Mouse (Mus musculus) layer of hippocampus, adult 2 months (tissue): ENCODE data around the gene Pcnx. TPM values are rescaled to one million over a fixed set of nuclear protein-coding genes. Genes with fewer than 3 reads are reported as not detected.
A peak's percentile ranks its signal among the peaks of the same experiment; 100 is the strongest.

ENCODE experiments used
- DNase-seq, 2 experiments: peaks; one replicate each; pipeline ENCODE4 v3.0.0; 2022; ENCODE audit warnings: low spot score in 2 of 2
- H3K27ac ChIP-seq: fragments of 200-600 bp; 2 replicates; pipeline ENCODE4 v1.8.1; 2022
- H3K4me3 ChIP-seq: fragments of 200-600 bp; 2 replicates; pipeline ENCODE4 v1.8.1; 2022; ENCODE audit warnings: mild to moderate bottlenecking
- CTCF ChIP-seq: fragments of 200-600 bp; conservative IDR thresholded peaks from 2 replicates; pipeline ENCODE4 v1.8.1; 2022; ENCODE audit warnings: antibody characterized with exemption, mild to moderate bottlenecking, moderate library complexity
- total RNA-seq, 2 experiments: library from RNA; stranded (reverse); gene quantifications; 2 replicates each; pipeline ENCODE4 v1.2.3; 2021

Gene Pcnx
- total RNA-seq, 2 experiments from 2014 or later: 110 to 112 TPM

- H3K27ac ChIP-seq: peak overlapping the region; percentile 98
- TF ChIP-seq CTCF: no peak; the same call in 1 of the 2 replicates
- peak overlapping the region; percentile 96 for H3K4me3 ChIP-seq
- DNase-seq: peak; percentile 58 to 65
Observed at GRCm38 (mm10) chr12:81860308-81861181, 722 bp downstream of the Pcnx start.

DNA sequence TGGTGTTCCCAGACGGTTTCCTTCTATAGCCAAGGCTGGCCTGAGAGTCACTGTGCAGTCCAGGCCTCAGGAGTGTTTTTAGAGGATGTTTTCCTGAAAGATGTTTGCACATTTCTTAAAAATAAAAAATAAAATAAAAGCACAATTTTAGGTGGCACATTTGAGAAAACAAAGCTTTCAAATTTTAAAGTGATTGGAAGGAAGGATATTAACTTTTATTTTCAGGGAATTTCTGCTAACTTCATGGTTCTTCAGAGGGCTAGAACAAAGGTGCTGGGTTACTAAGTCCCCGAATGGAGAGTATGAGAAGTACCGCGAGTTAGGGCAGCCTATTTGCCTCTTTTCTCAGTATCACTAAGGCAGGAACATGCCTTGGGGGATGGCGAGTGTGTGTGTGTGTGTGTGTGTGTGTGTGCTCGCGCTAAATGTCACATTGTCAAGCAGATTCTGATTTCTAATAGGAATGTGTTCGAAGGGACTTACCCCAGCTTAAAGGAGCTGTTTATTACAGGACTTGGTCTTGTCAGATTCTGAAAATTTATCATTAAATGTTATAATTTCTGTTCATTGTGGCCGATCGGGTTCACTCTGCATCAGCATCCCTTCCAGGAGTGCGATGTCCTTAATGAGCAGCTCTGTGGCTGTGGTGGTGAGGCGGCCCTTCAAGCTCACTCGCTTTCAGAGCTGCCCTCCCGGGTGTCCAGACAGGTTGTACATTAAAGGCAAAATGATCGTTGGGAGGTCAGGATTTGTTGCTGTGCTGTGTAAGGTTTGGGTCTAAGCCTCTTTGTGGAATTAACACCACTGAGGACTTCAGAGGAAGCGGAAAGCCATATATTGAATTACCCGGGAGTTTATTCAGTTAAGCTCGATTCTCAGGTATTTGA, 1.6 kb downstream of the Pcnx start:
- H3K27ac ChIP-seq: peak overlapping the region; percentile 98
- no peak for TF ChIP-seq CTCF
- no peak for DNase-seq
- H3K4me3 ChIP-seq: peak overlapping the region; percentile 96

DNA sequence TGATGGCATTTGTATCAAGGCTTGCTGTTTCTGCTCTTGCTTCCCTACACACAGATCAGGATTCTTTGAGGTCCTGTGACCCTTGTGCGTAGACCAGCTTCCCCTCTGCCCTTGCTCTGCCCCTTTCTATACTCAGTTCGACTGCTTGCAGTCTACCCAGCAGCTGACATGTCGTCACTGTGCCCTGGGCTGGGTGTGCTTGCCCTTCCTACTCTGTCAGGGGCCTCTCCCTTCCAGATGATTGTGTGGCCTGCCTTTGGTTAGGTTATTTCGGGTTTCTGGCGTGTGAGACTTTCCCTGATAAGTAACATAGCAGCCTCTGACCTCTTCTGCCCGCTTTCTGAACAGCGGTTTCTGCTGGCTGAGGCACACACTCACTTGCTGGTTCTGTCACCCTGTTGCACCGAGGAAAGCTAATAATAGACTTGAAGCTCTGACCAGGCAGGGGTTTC, 2.6 kb downstream of the Pcnx start:
- H3K27ac ChIP-seq: peak overlapping the region; percentile 98; the same call in 1 of the 2 replicates
- peak overlapping the region; percentile 96 for H3K4me3 ChIP-seq
- TF ChIP-seq CTCF: no peak
- DNase-seq: no peak

DNA sequence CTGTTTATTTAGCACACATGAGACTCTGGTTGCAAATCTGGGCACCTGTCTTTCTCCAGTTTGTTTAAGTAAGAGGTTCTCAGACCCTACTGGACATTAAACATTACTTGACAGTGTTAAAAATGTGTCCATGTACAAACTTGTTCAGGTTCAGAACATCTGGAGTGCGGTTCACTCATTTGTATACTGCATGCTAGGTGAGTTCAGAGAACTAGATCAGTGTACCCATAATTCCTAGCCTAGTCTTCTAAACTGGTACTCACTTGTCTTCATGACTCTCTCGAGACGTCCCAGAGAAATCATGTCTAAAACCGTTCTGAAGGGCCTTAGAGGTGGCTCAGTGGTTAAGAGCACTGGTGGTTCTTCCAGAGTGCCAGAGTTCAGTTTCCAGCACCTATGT, 4.1 kb downstream of the Pcnx start:
- Histone ChIP-seq H3K4me3 (no peak overlapping the region), H3K27ac (peak overlapping the region; percentile 48; the same call in 1 of the 2 replicates)
- no peak for DNase-seq
- TF ChIP-seq CTCF: no peak

GRCm38 (mm10) chr12:81865183-81865582, 5.4 kb downstream of the Pcnx start:
- Histone ChIP-seq H3K4me3 (no peak overlapping the region), H3K27ac (no peak overlapping the region)
- no peak for DNase-seq
- no peak for TF ChIP-seq CTCF

GRCm38 (mm10) chr12:81867316-81867715, 7.5 kb downstream of the Pcnx start:
- no peak for DNase-seq
- H3K4me3 ChIP-seq: no peak overlapping the region
- H3K27ac ChIP-seq: no peak overlapping the region
- no peak for TF ChIP-seq CTCF

GRCm38 (mm10) chr12:81869205-81869940, 9.6 kb downstream of the Pcnx start:
- H3K27ac ChIP-seq: no peak overlapping the region
- no peak for TF ChIP-seq CTCF
- H3K4me3 ChIP-seq: no peak overlapping the region
- DNase-seq: no peak

DNA sequence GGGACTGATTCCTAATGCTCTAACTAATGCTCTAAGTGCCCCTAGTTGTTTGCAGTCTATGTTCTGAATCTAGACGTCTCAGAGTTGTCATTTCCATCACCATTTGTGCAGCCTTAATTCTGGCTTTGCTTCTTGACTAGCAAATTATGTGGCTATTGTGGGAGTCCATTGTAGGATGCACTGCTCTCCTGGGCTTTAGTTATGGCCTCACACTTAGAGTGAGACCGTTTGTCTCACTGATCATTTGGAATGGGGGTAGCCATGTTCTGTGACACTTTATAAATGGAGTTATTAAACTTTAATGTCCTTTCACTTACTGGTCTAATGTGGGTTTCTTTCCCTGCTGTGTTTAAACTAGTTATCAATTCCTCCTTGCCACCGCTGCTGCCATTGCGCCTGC, 13.5 kb downstream of the Pcnx start:
- TF ChIP-seq CTCF: no peak
- Histone ChIP-seq H3K4me3 (no peak overlapping the region), H3K27ac (no peak overlapping the region)
- DNase-seq: no peak

DNA sequence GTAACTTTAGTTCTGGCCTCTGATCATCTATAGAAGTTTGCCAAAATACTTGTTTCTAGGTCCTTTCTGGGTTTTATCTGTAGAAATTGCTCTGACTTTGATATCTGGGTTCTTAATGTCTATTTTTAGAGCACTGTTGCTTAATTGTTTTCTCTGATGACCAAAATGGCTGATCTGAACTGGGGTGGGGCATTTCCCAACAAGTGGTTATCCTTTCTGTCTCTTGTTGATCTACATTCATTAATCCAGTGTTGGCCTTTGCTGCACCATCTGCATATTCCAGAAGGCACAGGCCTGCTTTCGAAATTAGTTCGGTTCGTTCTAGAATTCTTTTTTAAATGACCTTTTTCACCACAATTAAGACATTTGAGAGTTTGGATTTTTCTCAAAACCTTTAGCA, 20.3 kb downstream of the Pcnx start:
- TF ChIP-seq CTCF: no peak
- DNase-seq: no peak
- Histone ChIP-seq H3K4me3 (no peak overlapping the region), H3K27ac (no peak overlapping the region)

DNA sequence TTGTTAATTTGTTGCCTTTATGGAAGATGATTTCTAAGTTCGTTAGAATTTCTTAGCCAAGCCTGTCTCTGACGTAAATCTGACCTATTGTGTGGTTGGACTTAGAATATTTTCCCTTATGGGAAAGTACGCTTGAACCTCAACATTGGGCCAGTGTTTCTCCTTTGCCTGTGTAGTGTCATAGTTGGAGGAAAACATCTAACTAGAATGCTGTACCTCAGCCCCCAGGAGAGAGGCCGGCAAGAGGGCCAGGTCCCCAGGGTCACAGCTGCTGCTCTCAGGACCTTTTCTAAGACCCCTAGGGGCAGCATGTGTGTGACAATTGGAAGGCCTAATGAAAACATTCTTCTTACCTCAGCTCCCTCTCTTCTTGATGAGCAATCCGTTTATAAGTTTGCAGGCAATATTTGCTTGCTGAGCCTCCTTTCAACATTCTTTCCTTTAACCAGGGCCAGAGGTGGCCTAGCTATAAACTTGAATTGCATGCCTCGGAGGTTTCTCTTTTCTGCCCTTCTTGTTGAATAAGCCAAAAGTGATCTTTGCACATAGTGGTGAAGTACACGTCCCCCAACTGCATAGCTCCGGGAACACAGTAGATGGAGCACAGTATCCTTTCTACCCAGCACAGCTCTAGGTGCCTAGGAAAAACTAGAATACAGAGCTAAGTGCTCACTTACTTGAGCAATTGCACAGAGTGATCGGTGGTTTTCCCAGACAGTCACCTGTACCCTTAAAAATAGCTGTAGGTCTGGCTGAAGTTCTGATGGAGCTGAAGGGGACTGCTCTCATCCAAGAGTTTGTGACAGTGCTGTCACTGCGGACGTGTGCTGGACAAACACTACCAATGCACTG, 23.7 kb downstream of the Pcnx start:
- Histone ChIP-seq H3K27ac (no peak overlapping the region), H3K4me3 (no peak overlapping the region)
- TF ChIP-seq CTCF: no peak
- DNase-seq: no peak

DNA sequence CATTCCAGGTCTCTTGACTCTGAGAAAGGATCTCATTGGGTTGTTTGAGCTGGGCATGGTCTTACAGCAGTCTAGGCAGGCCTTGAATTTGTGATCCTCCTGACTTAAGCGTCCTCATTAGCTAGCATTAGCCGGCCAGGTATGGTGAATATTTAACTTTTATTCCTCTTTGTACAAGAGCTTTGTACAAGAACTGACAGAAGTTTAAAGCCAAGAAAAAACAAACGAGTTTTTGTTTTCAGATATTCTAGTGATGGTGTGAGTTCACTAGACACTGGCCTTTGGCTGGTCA, 24.2 kb downstream of the Pcnx start:
- DNase-seq: no peak
- no peak for TF ChIP-seq CTCF
- Histone ChIP-seq H3K4me3 (no peak overlapping the region), H3K27ac (no peak overlapping the region)

DNA sequence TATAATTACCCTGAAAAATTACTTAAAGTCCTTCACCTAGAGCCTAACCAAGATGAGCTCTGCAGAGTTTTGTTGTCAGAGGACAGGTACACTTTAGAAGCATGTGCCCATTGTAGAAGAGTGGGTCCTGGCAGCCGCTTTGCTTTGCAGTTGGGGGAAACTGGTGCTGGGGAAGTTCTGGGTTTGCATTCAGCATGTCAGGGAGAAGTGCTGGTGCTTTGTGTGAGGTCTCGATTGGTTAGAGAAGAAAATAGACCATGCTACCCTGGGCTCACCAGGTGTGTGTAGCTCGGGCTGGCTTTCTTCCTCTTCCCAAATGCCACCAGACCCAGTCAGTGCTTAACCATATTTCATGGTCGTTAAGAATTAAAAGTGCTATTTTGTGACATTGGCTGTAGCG, 25.2 kb downstream of the Pcnx start:
- DNase-seq: no peak
- no peak overlapping the region for H3K4me3 ChIP-seq
- H3K27ac ChIP-seq: no peak overlapping the region
- TF ChIP-seq CTCF: no peak
